Mouse (Mus musculus) bone marrow macrophage, adult 2 months (primary cell): ENCODE measurements at regions not wholly inside any gene's neighbourhood (a gene's known extent, or its start where the extent isn't known, plus 50 kb on each side); places are given as distances from the start of the nearest gene placed in this dataset.

Experiments used
- CTCF ChIP-seq: IDR thresholded peaks from 2 replicates; pipeline ENCODE4 v1.5.1; 2012; ENCODE audit warnings: low read depth, mild to moderate bottlenecking, low read length, moderate library complexity
- POLR2A ChIP-seq: IDR thresholded peaks from 2 replicates; pipeline ENCODE4 v1.6.1; 2012; ENCODE audit warnings: mild to moderate bottlenecking, low read depth, low read length, borderline replicate concordance

DNA sequence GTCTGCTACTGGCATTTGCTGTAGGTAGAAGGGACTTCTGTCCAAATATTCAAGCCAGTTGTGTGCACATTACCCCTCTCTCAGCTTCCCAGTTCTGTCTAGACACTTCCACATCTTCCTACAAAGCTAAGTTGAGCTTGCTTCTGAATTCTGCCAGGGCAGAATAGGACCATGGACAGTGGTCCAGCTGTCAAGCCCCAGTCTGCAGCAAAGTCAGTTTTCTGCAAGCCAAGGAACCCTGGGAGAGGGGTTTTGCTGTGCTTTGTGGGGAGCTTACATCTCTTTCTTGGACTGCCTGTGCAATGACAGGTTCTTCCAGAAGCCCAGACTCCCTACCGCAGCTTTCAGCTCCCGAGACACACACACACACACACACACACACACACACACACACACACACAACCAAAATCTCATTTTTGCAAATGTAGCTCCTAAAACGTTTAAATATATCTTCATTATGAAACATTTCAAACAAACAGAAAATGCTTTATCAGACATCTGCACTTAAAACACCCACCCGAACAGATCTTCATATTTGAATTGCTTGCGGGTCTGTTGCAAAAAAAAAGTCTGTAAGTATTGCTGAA lies 91.4 kb upstream of the Mkln1 start:
- no peak for TF ChIP-seq CTCF
- no peak for TF ChIP-seq POLR2A
